Comparison of ENCODE assay signal across 10 mouse cellular contexts in genomic region chr15:67405523-67405922, GRCm38 (mm10).
DNase-seq lines count a peak whose midpoint lies in the region; TF ChIP-seq lines count a peak whose summit lies in the region.
"Had no signal": no experiment of that assay in that cellular context is flagged by ENCODE, and none has a peak within 500 bp of the region (broad histone marks: within the 10 kb centered on the region; RNA-seq: fewer than 3 reads in every experiment).

No protein-coding gene starts in this region.

- H3K9me3 ChIP-seq in heart, embryonic 10.5 days, result no peaks in the 10 kb centered on the region
- H3K9me3 ChIP-seq: midbrain, embryonic 12.5 days had no signal

- intact Hi-C loops in heart, adult 2 months (cut with DNase I), result no loop called here

- H3K9ac ChIP-seq in heart, adult 2 months (ENCODE audit: low read depth, low read length), result no peak overlapping the region
- H3K9ac ChIP-seq: midbrain, embryonic 12.5 days had no signal

- TF ChIP-seq CTCF in heart, adult 2 months (IDR thresholded peaks at IDR 0.05), result no peak
- TF ChIP-seq CTCF in thymus, adult 2 months (IDR thresholded peaks at IDR 0.05; ENCODE audit: borderline replicate concordance, control insufficient read depth, extremely low read depth, insufficient read depth, low read length, poor library complexity), result no peak

- WGBS in heart, adult 2 months, result 17% methylated on average over 2 of the region's 2 CpGs
- 47% methylated on average over 2 of the region's 2 CpGs for WGBS in heart, embryonic 10.5 days
- 7% methylated on average over 2 of the region's 2 CpGs for WGBS in thymus, adult 2 months

- DNase-seq in heart, adult 2 months, result peak in 1 of 2 experiments; percentile 54
- no peak for DNase-seq in heart, embryonic 10.5 days (ENCODE audit: low spot score)
- DNase-seq in thymus, adult 2 months, result peak; percentile 11
- no peak for DNase-seq in thymus, postnatal 0 days (ENCODE audit: low spot score)
- peak; percentile 8 for DNase-seq in fat pad, adult 2 months (ENCODE audit: extremely low read depth, low read depth, low spot score)
- peak; percentile 12 for DNase-seq in thymus, postnatal 4 days
- DNase-seq in ovary, adult 18-20 months (ENCODE audit: low spot score), result no peak
- no peak for DNase-seq in spleen, adult 18-20 months
- DNase-seq: cerebellum, adult 18-20 months had no signal

- TF ChIP-seq EP300 in heart, adult 2 months (IDR thresholded peaks at IDR 0.05; ENCODE audit: insufficient read depth, low read depth, low read length), result 0 out of 2 replicates have a peak, but pooled peaks have one; percentile 11

- H3K79me2 ChIP-seq in heart, adult 2 months (replicated peaks; ENCODE audit: control insufficient read depth, insufficient read depth, low read length), result no peaks in the 10 kb centered on the region

- H3K4me3 ChIP-seq in heart, adult 2 months, result no peak overlapping the region
- H3K4me3 ChIP-seq in heart, embryonic 10.5 days, result no peak overlapping the region
- H3K4me3 ChIP-seq in thymus, adult 2 months (ENCODE audit: control insufficient read depth, insufficient read depth, low read length), result no peak overlapping the region
- H3K4me3 ChIP-seq: midbrain, embryonic 12.5 days had no signal

- no peak overlapping the region for H3K27ac ChIP-seq in heart, adult 2 months
- H3K27ac ChIP-seq in heart, embryonic 10.5 days, result no peak overlapping the region
- H3K27ac ChIP-seq in thymus, adult 2 months (ENCODE audit: control insufficient read depth, insufficient read depth, low read length), result no peak overlapping the region
- H3K27ac ChIP-seq: midbrain, embryonic 12.5 days had no signal

- H3K4me1 ChIP-seq in heart, adult 2 months (ENCODE audit: control insufficient read depth, insufficient read depth, low read length), result no peaks in the 10 kb centered on the region
- H3K4me1 ChIP-seq in heart, embryonic 10.5 days, result peaks cover 3% of the 10 kb centered on the region; the same call in 1 of the 2 replicates
- H3K4me1 ChIP-seq in thymus, adult 2 months (replicated peaks; ENCODE audit: control insufficient read depth, insufficient read depth, low read length), result peaks cover 21% of the 10 kb centered on the region

- H3K27me3 ChIP-seq in heart, adult 2 months (ENCODE audit: control insufficient read depth, insufficient read depth, low read length), result no peaks in the 10 kb centered on the region
- H3K27me3 ChIP-seq in heart, embryonic 10.5 days (ENCODE audit: insufficient read depth, poor library complexity, severe bottlenecking), result no peaks in the 10 kb centered on the region
- H3K27me3 ChIP-seq in thymus, adult 2 months (ENCODE audit: control insufficient read depth, insufficient read depth, low read length), result no peaks in the 10 kb centered on the region
- H3K27me3 ChIP-seq: midbrain, embryonic 12.5 days had no signal

- no peaks in the 10 kb centered on the region for H3K36me3 ChIP-seq in heart, adult 2 months (ENCODE audit: control insufficient read depth, insufficient read depth, low read length)
- H3K36me3 ChIP-seq in heart, embryonic 10.5 days, result no peaks in the 10 kb centered on the region
- no peaks in the 10 kb centered on the region for H3K36me3 ChIP-seq in thymus, adult 2 months (ENCODE audit: control insufficient read depth, insufficient read depth, low read length)
- H3K36me3 ChIP-seq: midbrain, embryonic 12.5 days had no signal

- TF ChIP-seq POLR2A in heart, adult 2 months (IDR thresholded peaks at IDR 0.05; ENCODE audit: insufficient read depth, low read depth, low read length), result no peak
- no peak for TF ChIP-seq POLR2A in thymus, adult 2 months (IDR thresholded peaks at IDR 0.05; ENCODE audit: control insufficient read depth, extremely low read depth, insufficient read depth, low read length, poor library complexity)

Comparison
In these comparisons a context has a peak if more than half of its experiments do, and no peak if none do; other contexts are left out.
1. DNase-seq: peak in thymus, adult 2 months (single experiment), fat pad, adult 2 months (single experiment) and thymus, postnatal 4 days (single experiment); none in heart, embryonic 10.5 days (single experiment), thymus, postnatal 0 days (single experiment), ovary, adult 18-20 months (single experiment) and spleen, adult 18-20 months (0 of 2).